Mouse (Mus musculus) G1E-ER4 (cell line): ENCODE results near the gene Olfr746. TPM values are rescaled to one million over a fixed set of nuclear protein-coding genes. Genes with fewer than 3 reads are reported as not detected.

Source experiments
- GATA1 ChIP-seq: IDR thresholded peaks from one replicate; pipeline ENCODE4 v1.8.0; 2012; ENCODE audit warnings: low read length, inconsistent platforms
- polyA plus RNA-seq: library from polyadenylated mRNA; stranded (reverse); fragments of >175 nt; gene quantifications from 2 replicates; pipeline ENCODE4 v1.2.3, GENCODE M21; 2012

The Olfr746 gene
- polyA plus RNA-seq: not detected in 2 replicates

- no peak for TF ChIP-seq GATA1
These were observed at the start of gene Olfr746 for GRCm38 (mm10) chr14:50646783-50647182. Olfr746 (plus strand) TSS chr14:50647083.

- no peak for TF ChIP-seq GATA1
These were observed 32.3 kb upstream of the Olfr746 start, which contains the start of gene Olfr744 for GRCm38 (mm10) chr14:50614579-50614978. Olfr744 (plus strand) TSS chr14:50614879.

- TF ChIP-seq GATA1: no peak
These were observed 7.8 kb upstream of the Olfr746 start, which contains the start of gene Olfr745 for GRCm38 (mm10) chr14:50639088-50639487. Olfr745 (plus strand) TSS chr14:50639388.

GRCm38 (mm10) chr14:50693106-50693505 lies 46.2 kb downstream of the Olfr746 start, which contains the start of gene Olfr747:
Olfr747 (minus strand) TSS chr14:50693206.
- TF ChIP-seq GATA1: no peak

Other genes starting within 250 kb of the Olfr746 start
- not detected in 2 replicates for gene Olfr738, start 239.5 kb upstream of the Olfr746 start, polyA plus RNA-seq
- not detected in 2 replicates for gene Olfr739, start 228.5 kb upstream of the Olfr746 start, polyA plus RNA-seq
- gene Olfr740, start 201.5 kb upstream of the Olfr746 start, polyA plus RNA-seq: not detected in 2 replicates
- not detected in 2 replicates for gene Olfr741, start 174.3 kb upstream of the Olfr746 start, polyA plus RNA-seq
- not detected in 2 replicates for gene Olfr742, start 143.5 kb upstream of the Olfr746 start, polyA plus RNA-seq
- gene Olfr743, start 125.2 kb upstream of the Olfr746 start, polyA plus RNA-seq: not detected in 2 replicates
- not detected in 2 replicates for gene Olfr744, start 32.2 kb upstream of the Olfr746 start, polyA plus RNA-seq
- not detected in 2 replicates for gene Olfr745, start 7.7 kb upstream of the Olfr746 start, polyA plus RNA-seq
- not detected in 2 replicates for gene Olfr747, start 46.1 kb downstream of the Olfr746 start, polyA plus RNA-seq
- gene Olfr748, start 60.3 kb downstream of the Olfr746 start, polyA plus RNA-seq: not detected in 2 replicates
- gene Olfr749, start 98.0 kb downstream of the Olfr746 start, polyA plus RNA-seq: not detected in 2 replicates
- 8.2 and 26.0 TPM in 2 replicates for gene Ttc5, start 138.4 kb downstream of the Olfr746 start, polyA plus RNA-seq
- gene Ccnb1ip1, start 160.6 kb downstream of the Olfr746 start, polyA plus RNA-seq: 0.11 and 0.15 TPM in 2 replicates
- gene Parp2, start 160.8 kb downstream of the Olfr746 start, polyA plus RNA-seq: 5.4 and 6.2 TPM in 2 replicates
- 1.2 and 1.5 TPM in 2 replicates for gene Tep1, start 223.5 kb downstream of the Olfr746 start, polyA plus RNA-seq